Mouse (Mus musculus): ENCODE results near the gene Espn. TPM values are rescaled to one million over a fixed set of nuclear protein-coding genes. Genes with fewer than 3 reads are reported as not detected.

The Espn gene
- total RNA-seq, 1 experiment, result 5.6 TPM

DNA sequence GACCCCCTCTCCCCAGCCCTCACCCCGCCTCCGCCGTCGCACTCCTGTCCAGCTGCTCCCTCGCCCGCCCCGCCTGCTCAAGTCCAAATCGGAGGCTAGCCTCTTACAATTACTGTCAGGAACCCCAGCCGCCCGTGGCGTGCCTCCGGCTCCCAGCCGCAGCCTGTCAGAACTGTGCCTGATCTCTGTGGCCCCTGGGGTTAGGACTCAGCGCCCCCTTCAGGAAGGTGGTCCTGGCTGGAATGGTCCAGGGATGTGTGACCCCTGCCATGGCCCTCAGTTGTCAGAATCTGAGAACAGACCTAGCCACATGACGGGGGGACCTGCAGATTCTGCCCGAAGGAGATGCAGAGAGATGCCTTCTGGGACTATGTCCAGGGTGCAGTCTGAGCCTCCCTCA is 38.1 kb downstream of the Espn start:
- no peak for TF ChIP-seq CHD2 (IDR thresholded peaks at IDR 0.05; ENCODE audit: low read depth, low read length)
- no peak for TF ChIP-seq ZNF384 (IDR thresholded peaks at IDR 0.05; ENCODE audit: low read depth, low read length)
- TF ChIP-seq MAFK (IDR thresholded peaks at IDR 0.05; ENCODE audit: insufficient read depth, low read depth, low read length), result no peak
- TF ChIP-seq ZC3H11A (IDR thresholded peaks at IDR 0.05; ENCODE audit: borderline replicate concordance, low read depth, low read length), result no peak
- no peak for TF ChIP-seq HCFC1 (IDR thresholded peaks at IDR 0.05; ENCODE audit: borderline replicate concordance, insufficient read depth, low read length)
- no peak for DNase-seq (ENCODE audit: low read depth, low spot score)
- peak overlapping the region; percentile 9; the same call in 1 of the 2 replicates for H3K9ac ChIP-seq (ENCODE audit: insufficient read depth, low read depth, low read length, poor library complexity, severe bottlenecking)
- peaks cover 4 to 18% of the 10 kb centered on the region in 2 experiments; a peak in 1 of 4 replicates for H3K4me1 ChIP-seq (ENCODE audit: control insufficient read depth in 2 of 2, insufficient read depth in 2 of 2, low read length in 2 of 2, poor library complexity in 1 of 2)
- no peaks in the 10 kb centered on the region for H3K9me3 ChIP-seq (ENCODE audit: control insufficient read depth, insufficient read depth, low read depth, low read length)
- H3K36me3 ChIP-seq (ENCODE audit: control insufficient read depth, insufficient read depth, low read length, poor library complexity, severe bottlenecking), result peaks cover 39% of the 10 kb centered on the region
- no peak overlapping the region for H3K27ac ChIP-seq (ENCODE audit: insufficient read depth, low read depth, low read length, poor library complexity, severe bottlenecking)
- H3K4me3 ChIP-seq (ENCODE audit: insufficient read depth in 1 of 2, low read depth in 1 of 2, low read length in 2 of 2, poor library complexity in 1 of 2, severe bottlenecking in 1 of 2), result peak overlapping the region; percentile 42 to 45; a peak in 3 of 4 replicates
- in situ Hi-C loops (cut with MboI; ENCODE audit: low sequenced_read_pairs in 2 of 2, unreplicated experiment in 2 of 2), result no loop called here

DNA sequence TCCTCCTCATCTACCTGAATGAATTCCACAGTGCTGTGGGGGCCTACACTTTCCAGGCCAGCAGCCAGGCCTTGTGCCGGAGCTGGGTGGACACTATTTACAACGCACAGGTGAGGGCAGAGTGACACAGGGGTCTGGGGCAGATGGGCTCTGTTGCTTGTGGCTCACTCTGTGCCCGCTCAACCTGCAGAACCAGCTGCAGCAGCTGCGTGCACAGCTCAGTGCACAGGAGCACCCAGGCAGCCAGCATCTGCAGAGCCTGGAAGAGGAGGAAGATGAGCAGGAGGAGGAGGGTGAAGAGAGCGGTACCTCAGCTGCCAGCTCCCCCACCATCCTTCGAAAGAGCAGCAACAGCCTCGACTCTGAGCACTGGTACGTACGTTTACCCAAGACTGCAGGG is 39.8 kb downstream of the Espn start:
- in situ Hi-C loops (cut with MboI; ENCODE audit: low sequenced_read_pairs in 2 of 2, unreplicated experiment in 2 of 2), result no loop called here
- TF ChIP-seq ZNF384 (IDR thresholded peaks at IDR 0.05; ENCODE audit: low read depth, low read length) (no peak), MAFK (IDR thresholded peaks at IDR 0.05; ENCODE audit: insufficient read depth, low read depth, low read length) (no peak), CHD2 (IDR thresholded peaks at IDR 0.05; ENCODE audit: low read depth, low read length) (no peak), HCFC1 (IDR thresholded peaks at IDR 0.05; ENCODE audit: borderline replicate concordance, insufficient read depth, low read length) (no peak), ZC3H11A (IDR thresholded peaks at IDR 0.05; ENCODE audit: borderline replicate concordance, low read depth, low read length) (no peak)
- Histone ChIP-seq H3K9me3 (ENCODE audit: control insufficient read depth, insufficient read depth, low read depth, low read length) (no peaks in the 10 kb centered on the region), H3K4me1 (ENCODE audit: control insufficient read depth in 2 of 2, insufficient read depth in 2 of 2, low read length in 2 of 2, poor library complexity in 1 of 2) (peaks cover 4 to 21% of the 10 kb centered on the region in 2 experiments; a peak in 2 of 4 replicates), H3K27ac (ENCODE audit: insufficient read depth, low read depth, low read length, poor library complexity, severe bottlenecking) (no peak overlapping the region), H3K36me3 (ENCODE audit: control insufficient read depth, insufficient read depth, low read length, poor library complexity, severe bottlenecking) (peaks cover 54% of the 10 kb centered on the region), H3K9ac (ENCODE audit: insufficient read depth, low read depth, low read length, poor library complexity, severe bottlenecking) (no peak overlapping the region), H3K4me3 (ENCODE audit: insufficient read depth in 1 of 2, low read depth in 1 of 2, low read length in 2 of 2, poor library complexity in 1 of 2, severe bottlenecking in 1 of 2) (no peak overlapping the region)
- DNase-seq (ENCODE audit: low read depth, low spot score), result no peak

DNA sequence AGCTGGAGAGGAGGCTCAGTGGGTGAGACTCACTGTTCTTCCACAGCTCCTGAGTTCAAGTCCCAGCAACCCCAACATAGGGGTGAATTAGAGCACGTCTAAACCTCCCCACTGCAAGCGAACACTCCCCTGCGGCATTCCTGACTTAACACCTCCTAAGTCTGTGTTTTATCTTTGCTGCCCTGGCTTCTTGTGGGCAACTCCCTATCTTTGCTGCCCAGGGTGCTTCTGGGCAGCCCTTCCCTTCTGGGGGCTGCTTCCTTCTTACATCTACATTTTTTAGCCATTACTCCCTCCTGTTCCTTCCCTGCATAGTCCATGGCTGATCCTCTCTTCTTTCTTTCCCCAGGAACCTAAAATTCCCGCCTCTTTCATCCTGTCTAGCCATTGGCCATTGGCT is 41.5 kb downstream of the Espn start:
- H3K9me3 ChIP-seq (ENCODE audit: control insufficient read depth, insufficient read depth, low read depth, low read length), result no peaks in the 10 kb centered on the region
- peaks cover 4 to 20% of the 10 kb centered on the region in 2 experiments; a peak in 2 of 4 replicates for H3K4me1 ChIP-seq (ENCODE audit: control insufficient read depth in 2 of 2, insufficient read depth in 2 of 2, low read length in 2 of 2, poor library complexity in 1 of 2)
- peaks cover 65% of the 10 kb centered on the region for H3K36me3 ChIP-seq (ENCODE audit: control insufficient read depth, insufficient read depth, low read length, poor library complexity, severe bottlenecking)
- H3K4me3 ChIP-seq (ENCODE audit: insufficient read depth in 1 of 2, low read depth in 1 of 2, low read length in 2 of 2, poor library complexity in 1 of 2, severe bottlenecking in 1 of 2), result no peak overlapping the region
- no peak for DNase-seq (ENCODE audit: low read depth, low spot score)
- TF ChIP-seq MAFK (IDR thresholded peaks at IDR 0.05; ENCODE audit: insufficient read depth, low read depth, low read length), result no peak
- TF ChIP-seq HCFC1 (IDR thresholded peaks at IDR 0.05; ENCODE audit: borderline replicate concordance, insufficient read depth, low read length), result no peak
- TF ChIP-seq ZC3H11A (IDR thresholded peaks at IDR 0.05; ENCODE audit: borderline replicate concordance, low read depth, low read length), result no peak
- no peak for TF ChIP-seq ZNF384 (IDR thresholded peaks at IDR 0.05; ENCODE audit: low read depth, low read length)
- TF ChIP-seq CHD2 (IDR thresholded peaks at IDR 0.05; ENCODE audit: low read depth, low read length), result no peak
- no peak overlapping the region for H3K27ac ChIP-seq (ENCODE audit: insufficient read depth, low read depth, low read length, poor library complexity, severe bottlenecking)
- in situ Hi-C loops (cut with MboI; ENCODE audit: low sequenced_read_pairs in 2 of 2, unreplicated experiment in 2 of 2), result no loop called here
- H3K9ac ChIP-seq (ENCODE audit: insufficient read depth, low read depth, low read length, poor library complexity, severe bottlenecking), result no peak overlapping the region

DNA sequence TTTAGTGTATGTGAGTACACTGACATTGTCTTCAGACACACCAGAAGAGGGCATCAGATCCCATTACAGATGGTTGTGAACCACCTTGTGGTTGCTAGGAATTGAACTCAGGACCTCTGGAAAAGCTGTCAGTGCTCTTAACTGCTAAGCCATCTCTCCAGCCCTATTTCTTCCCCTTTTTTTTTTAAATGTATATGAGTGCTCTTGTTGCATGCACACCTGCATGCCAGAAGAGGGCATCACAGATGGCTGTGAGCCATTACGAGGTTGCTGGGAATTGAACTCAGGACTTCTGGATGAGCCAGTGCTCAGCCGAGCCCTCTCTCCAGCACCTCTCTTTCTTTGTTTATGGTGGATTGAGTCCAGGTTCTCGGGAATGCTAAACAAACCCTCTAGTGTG is 42.7 kb downstream of the Espn start:
- Histone ChIP-seq H3K4me1 (ENCODE audit: control insufficient read depth in 2 of 2, insufficient read depth in 2 of 2, low read length in 2 of 2, poor library complexity in 1 of 2) (peaks cover 2 to 16% of the 10 kb centered on the region in 2 experiments; a peak in 2 of 4 replicates), H3K9me3 (ENCODE audit: control insufficient read depth, insufficient read depth, low read depth, low read length) (no peaks in the 10 kb centered on the region), H3K9ac (ENCODE audit: insufficient read depth, low read depth, low read length, poor library complexity, severe bottlenecking) (no peak overlapping the region), H3K4me3 (ENCODE audit: insufficient read depth in 1 of 2, low read depth in 1 of 2, low read length in 2 of 2, poor library complexity in 1 of 2, severe bottlenecking in 1 of 2) (no peak overlapping the region), H3K36me3 (ENCODE audit: control insufficient read depth, insufficient read depth, low read length, poor library complexity, severe bottlenecking) (peaks cover 61% of the 10 kb centered on the region), H3K27ac (ENCODE audit: insufficient read depth, low read depth, low read length, poor library complexity, severe bottlenecking) (no peak overlapping the region)
- DNase-seq (ENCODE audit: low read depth, low spot score), result no peak
- TF ChIP-seq HCFC1 (IDR thresholded peaks at IDR 0.05; ENCODE audit: borderline replicate concordance, insufficient read depth, low read length) (no peak), ZC3H11A (IDR thresholded peaks at IDR 0.05; ENCODE audit: borderline replicate concordance, low read depth, low read length) (no peak), CHD2 (IDR thresholded peaks at IDR 0.05; ENCODE audit: low read depth, low read length) (no peak), ZNF384 (IDR thresholded peaks at IDR 0.05; ENCODE audit: low read depth, low read length) (no peak), MAFK (IDR thresholded peaks at IDR 0.05; ENCODE audit: insufficient read depth, low read depth, low read length) (no peak)
- in situ Hi-C loops (cut with MboI; ENCODE audit: low sequenced_read_pairs in 2 of 2, unreplicated experiment in 2 of 2), result no loop called here
